Mouse (Mus musculus) erythroblast, embryonic 14.5 days (primary cell): ENCODE data around the gene Rufy1.

ENCODE experiments used
- GATA1 ChIP-seq: IDR thresholded peaks from 2 replicates; pipeline ENCODE4 v1.6.1; 2012; ENCODE audit warnings: low read length, inconsistent platforms, mixed read lengths
- TAL1 ChIP-seq: IDR thresholded peaks from 3 replicates; pipeline ENCODE4 v1.6.1; 2012; ENCODE audit warnings: low read length, inconsistent platforms, mixed read lengths

DNA sequence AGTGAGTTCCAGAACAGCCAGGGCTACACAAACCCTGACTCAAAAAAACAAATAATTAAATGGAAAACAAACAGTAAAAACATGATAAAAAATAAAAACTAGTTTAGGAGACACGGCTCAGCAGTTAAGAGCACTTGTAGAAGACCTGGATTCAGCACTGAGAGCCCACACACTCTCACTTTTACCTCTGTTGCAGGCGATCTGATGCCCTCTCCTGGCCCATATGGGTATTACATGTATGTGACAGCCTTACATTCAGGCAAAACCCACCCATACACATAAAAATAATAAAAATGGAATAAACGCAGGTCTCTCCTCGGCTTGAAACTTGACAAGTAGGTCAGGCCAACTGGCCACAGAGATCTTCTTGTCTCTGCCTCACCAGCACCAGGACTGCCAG, 66.4 kb downstream of the Rufy1 start:
- TF ChIP-seq GATA1 (no peak), TAL1 (no peak)
